Mouse (Mus musculus) lung, postnatal 4 days (tissue): ENCODE measurements at regions not wholly inside any gene's neighbourhood (a gene's known extent, or its start where the extent isn't known, plus 50 kb on each side); places are given as distances from the start of the nearest gene placed in this dataset.
A peak's percentile ranks its signal among the peaks of the same experiment; 100 is the strongest.

ENCODE experiments used
- DNase-seq, 2 experiments: peaks; one replicate each; pipeline ENCODE4 v3.0.0; 2021

- DNase-seq: no peak
Measured at GRCm38 (mm10) chr10:111419375-111420194, 53.4 kb upstream of the Nap1l1 start.

- DNase-seq: peak in 1 of 2 experiments; percentile 10
Measured at GRCm38 (mm10) chr10:111420195-111420838, 52.7 kb upstream of the Nap1l1 start.

GRCm38 (mm10) chr10:111422057-111422456, 51.0 kb upstream of the Nap1l1 start:
- DNase-seq: no peak

GRCm38 (mm10) chr10:111422649-111423048, 50.4 kb upstream of the Nap1l1 start:
- peak; percentile 45 to 57 for DNase-seq
